25 mouse cellular contexts compared by ENCODE assay signal in the genomic region with DNA sequence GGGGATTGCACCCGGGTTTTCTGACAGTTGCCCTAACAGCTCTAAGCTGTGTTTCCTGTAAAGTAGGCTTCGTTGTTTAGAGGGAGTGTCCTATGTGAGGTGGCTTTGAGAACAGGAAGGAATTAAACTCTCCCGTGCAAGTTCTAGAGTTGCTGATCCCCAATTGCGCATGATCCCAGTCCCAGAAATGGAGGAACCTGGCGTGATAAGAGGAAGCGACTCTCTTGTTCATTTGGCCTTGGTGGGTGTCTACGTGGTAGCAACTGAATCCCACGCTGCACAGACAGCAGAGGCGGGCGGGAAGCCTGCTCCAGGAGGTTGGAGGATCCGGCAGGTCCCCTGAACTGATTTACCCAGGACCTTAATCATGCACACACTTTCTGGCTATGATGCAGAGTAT. TPM values are rescaled to one million over a fixed set of nuclear protein-coding genes. Genes with fewer than 3 reads are reported as not detected.
DNase-seq lines count a peak whose midpoint lies in the region; ATAC-seq and TF ChIP-seq lines count a peak whose summit lies in the region.
"Had no signal": no experiment of that assay in that cellular context is flagged by ENCODE, and none has a peak within 500 bp of the region (broad histone marks: within the 10 kb centered on the region; RNA-seq: fewer than 3 reads in every experiment).

No protein-coding gene starts in this region.

- no peak for TF ChIP-seq CTCF in ES-Bruce4 (IDR thresholded peaks at IDR 0.05; ENCODE audit: low read depth, low read length)
- TF ChIP-seq CTCF in small intestine, adult 2 months (IDR thresholded peaks at IDR 0.05; ENCODE audit: extremely low read depth, insufficient read length, insufficient replicate concordance, low read depth, low read length): no peak

- no peaks in the 10 kb centered on the region for H3K27me3 ChIP-seq in ES-Bruce4 (ENCODE audit: control insufficient read depth, insufficient read depth, low read length, poor library complexity, severe bottlenecking)
- H3K27me3 ChIP-seq in forebrain, embryonic 13.5 days: no peaks in the 10 kb centered on the region
- H3K27me3 ChIP-seq in small intestine, adult 2 months (ENCODE audit: control insufficient read depth, insufficient read depth, low read length): no peaks in the 10 kb centered on the region
- H3K27me3 ChIP-seq: embryonic facial prominence, embryonic 12.5 days; neural tube, embryonic 12.5 days had no signal

- H3K9ac ChIP-seq in ES-Bruce4 (ENCODE audit: low read depth, poor library complexity, severe bottlenecking): 0 out of 2 replicates have a peak overlapping the region, but pooled peaks have one; percentile 9
- 0 out of 2 replicates have a peak overlapping the region, but pooled peaks have one; percentile 26 for H3K9ac ChIP-seq in forebrain, embryonic 13.5 days
- H3K9ac ChIP-seq: embryonic facial prominence, embryonic 12.5 days; hindbrain, embryonic 14.5 days; neural tube, embryonic 12.5 days had no signal

- ATAC-seq in forebrain, embryonic 13.5 days: no peak
- ATAC-seq: intestine, embryonic 16.5 days had no signal

- H3K9me3 ChIP-seq in ES-Bruce4 (replicated peaks; ENCODE audit: control insufficient read depth, insufficient read depth, low read length, poor library complexity, severe bottlenecking): no peaks in the 10 kb centered on the region
- H3K9me3 ChIP-seq in forebrain, embryonic 13.5 days (replicated peaks): no peaks in the 10 kb centered on the region
- H3K9me3 ChIP-seq: embryonic facial prominence, embryonic 12.5 days; heart, embryonic 10.5 days; neural tube, embryonic 12.5 days had no signal

- peak; percentile 93 for DNase-seq in heart, adult 11 months
- no peak for DNase-seq in heart, postnatal 36 days
- DNase-seq in kidney, adult 9 months: no peak
- DNase-seq in right cerebral cortex, postnatal 25 days: no peak
- DNase-seq in spleen, adult 18-20 months: no peak
- DNase-seq: adrenal gland, adult 2 months; B cell, adult 2 months; cerebellum, adult 9-10 months; gastrocnemius, postnatal 36 days; left cerebral cortex, postnatal 4 days; liver; lung, adult 2 months; lung, postnatal 36 days; thymus, postnatal 25 days had no signal

- TF ChIP-seq EP300 in ES-Bruce4 (IDR thresholded peaks at IDR 0.05; ENCODE audit: insufficient read depth, low read depth, low read length): no peak

- peak overlapping the region; percentile 4 for H3K4me3 ChIP-seq in ES-Bruce4 (ENCODE audit: low read depth, low read length)
- no peak overlapping the region for H3K4me3 ChIP-seq in forebrain, embryonic 13.5 days
- H3K4me3 ChIP-seq in small intestine, adult 2 months (ENCODE audit: low read depth, low read length): no peak overlapping the region
- H3K4me3 ChIP-seq: embryonic facial prominence, embryonic 12.5 days; erythroblast, embryonic 14.5 days; heart, embryonic 10.5 days; neural tube, embryonic 12.5 days had no signal

- H3K4me2 ChIP-seq in forebrain, embryonic 13.5 days: peak overlapping the region; percentile 14; the same call in 1 of the 2 replicates
- H3K4me2 ChIP-seq: embryonic facial prominence, embryonic 12.5 days; hindbrain, embryonic 14.5 days; midbrain, embryonic 11.5 days; neural tube, embryonic 12.5 days had no signal

- no peaks in the 10 kb centered on the region for H3K36me3 ChIP-seq in ES-Bruce4 (ENCODE audit: control insufficient read depth, insufficient read depth, low read length, poor library complexity, severe bottlenecking)
- 0 out of 2 replicates have a peak, but pooled peaks cover 4% of the 10 kb centered on the region for H3K36me3 ChIP-seq in forebrain, embryonic 13.5 days (ENCODE audit: poor library complexity, severe bottlenecking)
- 0 out of 2 replicates have a peak, but pooled peaks cover 6% of the 10 kb centered on the region for H3K36me3 ChIP-seq in small intestine, adult 2 months (ENCODE audit: control insufficient read depth, insufficient read depth, low read length)
- H3K36me3 ChIP-seq: neural tube, embryonic 12.5 days had no signal

- H3K4me1 ChIP-seq in ES-Bruce4 (ENCODE audit: control insufficient read depth, insufficient read depth, low read length): no peaks in the 10 kb centered on the region
- peaks cover 64% of the 10 kb centered on the region for H3K4me1 ChIP-seq in forebrain, embryonic 13.5 days
- peaks cover 57% of the 10 kb centered on the region for H3K4me1 ChIP-seq in small intestine, adult 2 months (ENCODE audit: control insufficient read depth, insufficient read depth, insufficient read length, low read length)

- no peak overlapping the region for H3K27ac ChIP-seq in ES-Bruce4 (ENCODE audit: insufficient read depth, low read length)
- peak overlapping the region; percentile 51 for H3K27ac ChIP-seq in forebrain, embryonic 13.5 days
- peak overlapping the region; percentile 67; the same call in 1 of the 2 replicates for H3K27ac ChIP-seq in small intestine, adult 2 months (ENCODE audit: insufficient read depth, low read depth, low read length)
- H3K27ac ChIP-seq: embryonic facial prominence, embryonic 12.5 days; heart, embryonic 10.5 days; hindbrain, embryonic 14.5 days; kidney, postnatal 0 days; neural tube, embryonic 12.5 days had no signal

- TF ChIP-seq POLR2A in ES-Bruce4 (IDR thresholded peaks at IDR 0.05; ENCODE audit: insufficient read depth, low read length): no peak
- no peak for TF ChIP-seq POLR2A in small intestine, adult 2 months (IDR thresholded peaks at IDR 0.05; ENCODE audit: low read depth, low read length)

- intact Hi-C loops in heart, postnatal 36 days (cut with DNase I): no loop called here

- 55% methylated on average over 11 of the region's 11 CpGs for WGBS in forebrain, embryonic 13.5 days
- WGBS in small intestine, adult 2 months: 63% methylated on average over 11 of the region's 11 CpGs

RNA-seq across cellular contexts. Expression of gene Nek6, which starts 8.5 kb away (rescaled TPM):
- 1 to 10 TPM; 4.0 to 4.7 TPM for total RNA-seq in heart, postnatal 36 days (2021)
- polyA plus RNA-seq in ES-Bruce4 (2011; ENCODE audit: insufficient read depth, insufficient read length, low read depth, missing spikeins): 28.9 and 31.3 TPM in 2 replicates
- 122 and 124 TPM in 2 replicates for polyA plus RNA-seq in forebrain, embryonic 13.5 days (2015; fragmentation: Nextera tagmentation; extraction: Ambion mirVana)
- polyA plus RNA-seq in small intestine, adult 2 months (2012; rRNA removed): 24.6 and 173 TPM in 2 replicates
